ENCODE assay signal across 8 mouse cellular contexts in genomic region chr8:71464513-71465500, GRCm38 (mm10). TPM values are rescaled to one million over a fixed set of nuclear protein-coding genes. Genes with fewer than 3 reads are reported as not detected.
DNase-seq lines count a peak whose midpoint lies in the region; ATAC-seq lines count a peak whose summit lies in the region.

Mrpl34 (plus strand) TSS chr8:71464959.

- peak within 1 kb of the TSS; percentile 72 for H3K4me3 ChIP-seq in hindbrain, embryonic 12.5 days

- H3K36me3 ChIP-seq in hindbrain, embryonic 12.5 days = peaks cover 18% of the 10 kb centered on the region

- peaks cover 40% of the 10 kb centered on the region for H3K4me1 ChIP-seq in hindbrain, embryonic 12.5 days

- under 1% methylated on average over 59 of the region's 59 CpGs for WGBS in hindbrain, embryonic 12.5 days

- ATAC-seq in hindbrain, embryonic 12.5 days (ENCODE audit: low FRiP score) = peak; percentile 75

- peak within 1 kb of the TSS; percentile 90 for H3K9ac ChIP-seq in hindbrain, embryonic 12.5 days

- H3K4me2 ChIP-seq in hindbrain, embryonic 12.5 days (replicated peaks) = peak within 1 kb of the TSS; percentile 82

- no peaks in the 10 kb centered on the region for H3K27me3 ChIP-seq in hindbrain, embryonic 12.5 days

- H3K9me3 ChIP-seq in hindbrain, embryonic 12.5 days (replicated peaks) = no peaks in the 10 kb centered on the region

- DNase-seq in NIH3T3 (ENCODE audit: low read depth) = peak; percentile 99
- DNase-seq in cerebellum, postnatal 10 days = peak; percentile 99
- peak; percentile 98 to 99 for DNase-seq in frontal cortex, postnatal 10 days (ENCODE audit: low spot score in 2 of 2)
- peak; percentile 100 for DNase-seq in layer of hippocampus, postnatal 14 days (ENCODE audit: low spot score in 2 of 2)
- DNase-seq in lung, postnatal 14 days = peak; percentile 98
- DNase-seq in retina, adult 2 months (ENCODE audit: low read depth, low spot score) = peak; percentile 100
- peak; percentile 99 for DNase-seq in thymus, postnatal 36 days

- peak within 1 kb of the TSS; percentile 84 for H3K27ac ChIP-seq in hindbrain, embryonic 12.5 days

RNA-seq across cellular contexts. Expression of gene Mrpl34, which starts in this region (rescaled TPM):
- 194 and 214 TPM in 2 replicates for polyA plus RNA-seq in hindbrain, embryonic 12.5 days (2016; fragmentation: Nextera tagmentation; extraction: Ambion mirVana)
- total RNA-seq in layer of hippocampus, postnatal 14 days (2021) = 10 to 100 TPM; 52.6 to 62.7 TPM

Comparison
In these comparisons a context has a peak if more than half of its experiments do, and no peak if none do; other contexts are left out.
1. Peak in every context shown above with its lines: DNase-seq, ATAC-seq, H3K4me3 ChIP-seq and H3K27ac ChIP-seq.